Mouse (Mus musculus): ENCODE results near the gene Tcf15. TPM values are rescaled to one million over a fixed set of nuclear protein-coding genes. Genes with fewer than 3 reads are reported as not detected.
A peak's percentile ranks its signal among the peaks of the same experiment; 100 is the strongest.

The Tcf15 gene
- total RNA-seq, 2 experiments from 2014 or later, result 0.60 to 0.61 TPM

DNA sequence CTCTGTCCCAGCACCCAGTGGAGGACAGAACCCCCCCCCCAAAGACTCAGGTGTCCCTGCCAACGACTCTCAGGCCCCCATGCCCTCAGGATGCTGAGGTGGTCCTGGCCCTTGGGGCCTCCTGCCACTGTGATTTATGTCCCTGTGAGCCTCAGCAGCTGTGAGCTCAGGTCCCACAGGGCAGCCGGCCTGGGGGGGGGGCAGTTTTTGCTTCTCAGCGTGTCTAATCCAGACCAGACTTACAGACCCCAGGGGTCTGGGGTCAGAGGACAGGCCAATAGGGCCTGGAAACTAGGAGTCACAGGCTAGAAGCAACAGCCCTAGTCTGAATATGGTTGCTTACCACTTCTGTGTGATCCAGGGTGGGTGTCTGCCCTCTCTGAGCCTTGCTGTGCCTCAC, 10.0 kb downstream of the Tcf15 start:
- DNase-seq (ENCODE audit: extremely low spot score in 1 of 2, low spot score in 2 of 2), result no peak
- intact Hi-C loops (cut with DNase I), result no loop called here

DNA sequence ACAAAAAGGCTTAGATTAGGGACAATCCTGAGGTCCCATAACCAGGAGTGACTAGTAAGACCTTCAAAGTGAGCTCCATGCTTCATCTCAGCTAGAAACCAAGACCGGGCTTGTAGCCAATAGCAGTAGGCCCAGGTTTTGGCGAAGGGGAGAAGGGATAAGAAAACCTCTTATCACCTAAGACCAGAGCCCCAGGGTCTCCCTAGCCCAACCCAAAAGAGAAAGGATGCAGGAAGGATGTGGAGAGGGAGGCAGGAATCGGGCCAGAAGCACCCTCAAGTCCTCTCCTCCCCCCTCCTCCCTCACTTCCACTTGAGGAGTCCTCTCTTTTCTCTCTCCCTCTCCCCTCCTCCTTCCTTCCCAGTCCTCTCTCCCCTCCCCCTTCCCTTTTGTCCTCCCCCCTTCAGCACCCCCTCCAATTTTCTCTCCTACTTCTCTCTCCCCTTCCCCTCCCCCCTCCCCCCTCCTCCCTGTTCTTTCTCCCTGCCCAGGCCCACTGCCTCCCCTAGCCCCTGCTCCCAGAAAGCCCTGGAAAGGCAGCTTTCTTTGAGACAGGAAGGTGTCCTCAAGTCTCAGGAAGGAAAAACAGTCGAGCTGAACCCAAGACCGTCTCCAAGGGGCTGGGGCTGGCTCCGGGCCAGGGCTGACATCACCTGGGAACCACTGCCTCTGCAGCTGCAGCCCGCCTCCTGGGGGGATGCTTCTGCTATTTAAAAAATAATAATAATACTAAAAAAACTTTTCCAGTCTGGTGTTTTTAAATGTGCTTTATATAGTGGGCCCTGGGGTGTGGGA, 12.2 kb downstream of the Tcf15 start:
- DNase-seq (ENCODE audit: extremely low spot score in 1 of 2, low spot score in 2 of 2), result peak in 1 of 2 experiments; percentile 85
- intact Hi-C loops (cut with DNase I), result no loop called here

DNA sequence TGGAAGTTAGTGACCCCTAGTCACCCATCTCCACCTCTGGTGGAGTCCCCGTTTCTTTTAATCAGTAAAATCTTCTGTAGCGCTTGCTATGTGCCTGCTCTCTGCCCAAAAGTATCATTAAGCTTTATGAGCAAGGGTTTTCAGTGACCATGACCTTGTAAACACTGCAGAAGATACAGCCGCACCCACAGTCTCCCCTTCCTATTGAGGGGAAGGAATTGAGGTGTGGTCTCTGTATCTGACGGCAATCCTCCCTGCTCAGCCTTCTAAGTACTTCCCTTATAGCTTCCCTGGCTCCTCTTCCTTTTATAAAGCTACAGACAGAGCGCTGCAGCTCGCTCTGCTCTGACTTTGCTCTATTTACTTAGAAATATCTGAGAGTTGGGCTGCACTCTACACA, 13.1 kb downstream of the Tcf15 start:
- intact Hi-C loops (cut with DNase I), result no loop called here
- peak in 1 of 2 experiments; percentile 4 for DNase-seq (ENCODE audit: extremely low spot score in 1 of 2, low spot score in 2 of 2)

DNA sequence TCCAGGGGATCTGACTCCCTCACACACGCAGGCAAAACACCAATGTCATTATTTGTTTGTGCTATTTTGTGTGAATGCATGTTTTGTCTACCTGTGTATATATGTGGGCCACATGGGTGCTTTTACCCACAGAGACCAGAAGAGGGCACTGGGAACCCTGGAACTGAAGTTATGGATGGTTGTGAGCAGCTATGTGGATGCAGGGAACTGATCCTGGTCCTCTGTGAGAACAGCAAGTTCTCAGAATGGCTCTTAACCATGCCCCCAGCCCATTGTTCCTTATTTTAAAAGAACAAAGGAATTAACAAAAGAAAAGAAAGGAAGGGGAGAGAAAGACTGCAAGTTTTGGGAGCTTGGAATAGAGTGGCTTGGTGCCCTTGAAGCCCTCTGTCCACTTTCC, 16.1 kb downstream of the Tcf15 start:
- no peak for DNase-seq (ENCODE audit: extremely low spot score in 1 of 2, low spot score in 2 of 2)
- intact Hi-C loops (cut with DNase I), result no loop called here

DNA sequence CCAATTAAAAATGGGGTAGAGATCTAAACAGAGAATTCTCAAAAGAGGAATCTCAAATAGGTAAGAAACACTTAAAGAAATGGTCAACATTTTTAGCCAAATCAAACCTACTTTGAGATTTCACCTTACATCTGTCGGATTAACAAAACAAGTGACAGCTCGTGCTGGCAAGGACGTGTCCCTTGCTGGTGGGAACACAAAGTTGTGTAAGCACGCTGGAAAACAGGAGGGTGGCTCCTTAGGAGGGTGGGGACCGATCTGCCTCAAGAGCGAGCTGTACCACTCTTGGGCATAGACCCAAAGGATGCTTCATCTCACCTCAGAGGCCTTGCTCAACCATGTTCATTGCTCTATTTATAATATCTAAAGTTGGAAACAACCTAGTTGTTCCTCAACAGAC, 22.9 kb downstream of the Tcf15 start:
- no peak for DNase-seq (ENCODE audit: extremely low spot score in 1 of 2, low spot score in 2 of 2)
- intact Hi-C loops (cut with DNase I), result no loop called here

DNA sequence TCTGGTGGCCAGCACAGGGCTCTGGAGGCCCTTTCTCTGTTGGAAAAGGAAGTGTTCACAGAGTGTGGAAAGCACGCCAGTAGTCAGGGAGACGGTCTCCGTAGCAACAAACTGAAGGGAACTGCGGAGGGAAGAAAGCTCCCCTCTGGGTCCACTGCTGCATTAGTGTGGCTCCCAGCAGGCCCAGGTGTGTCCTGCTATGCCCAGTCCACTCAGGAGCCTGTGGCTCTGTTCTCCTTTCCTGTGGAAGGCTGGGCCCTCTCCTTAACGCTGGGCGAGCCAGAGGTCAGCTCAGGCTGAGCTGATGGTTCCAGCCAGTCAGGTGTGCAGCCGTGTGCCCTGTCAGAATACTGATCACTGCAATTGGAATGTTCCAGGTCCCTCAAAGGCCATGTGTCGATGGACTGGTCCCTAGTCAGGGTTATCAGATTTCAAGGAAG, 24.5 kb downstream of the Tcf15 start:
- DNase-seq (ENCODE audit: extremely low spot score in 1 of 2, low spot score in 2 of 2), result peak; percentile 62 to 69
- intact Hi-C loops (cut with DNase I), result no loop called here

DNA sequence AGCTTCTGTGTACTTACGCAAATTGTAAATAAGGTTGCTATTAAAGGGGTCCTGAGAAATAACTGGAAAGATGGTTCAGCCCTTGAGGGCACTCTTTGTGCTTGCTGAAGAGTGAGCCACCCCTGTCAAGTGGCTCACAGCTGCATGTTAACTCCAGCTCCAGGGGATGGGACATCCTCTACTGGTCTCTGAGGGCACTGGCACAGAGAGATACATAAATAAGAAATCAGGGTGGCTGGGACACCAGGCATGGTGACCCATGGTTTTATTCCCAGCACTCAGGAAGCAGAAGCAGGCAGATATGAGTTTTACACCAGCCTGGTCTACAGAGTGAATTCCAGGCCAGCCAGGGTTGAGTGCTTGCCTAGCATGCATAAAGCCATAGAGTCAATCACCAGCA, 26.0 kb downstream of the Tcf15 start:
- no peak for DNase-seq (ENCODE audit: extremely low spot score in 1 of 2, low spot score in 2 of 2)
- intact Hi-C loops (cut with DNase I), result no loop called here

DNA sequence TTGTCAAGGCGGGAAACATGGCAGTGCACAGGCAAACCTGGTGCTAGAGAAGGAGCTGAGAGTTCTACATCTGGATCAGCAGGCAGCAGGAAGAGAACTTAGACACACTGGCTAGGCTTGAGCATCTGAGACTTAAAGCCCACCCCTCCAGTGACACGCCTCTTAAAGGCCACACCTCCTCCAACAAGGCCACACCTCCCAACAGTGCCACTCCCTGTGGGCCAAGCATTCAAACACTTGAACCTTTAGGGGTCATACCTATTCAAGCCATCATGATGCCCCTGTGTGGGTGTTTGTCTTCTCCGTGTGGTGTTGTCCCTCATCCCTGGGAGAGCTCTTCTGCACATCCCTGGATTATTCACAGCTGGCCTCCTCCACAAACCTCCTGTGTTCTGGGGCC, 31.5 kb downstream of the Tcf15 start:
- DNase-seq (ENCODE audit: extremely low spot score in 1 of 2, low spot score in 2 of 2), result no peak
- intact Hi-C loops (cut with DNase I), result no loop called here

DNA sequence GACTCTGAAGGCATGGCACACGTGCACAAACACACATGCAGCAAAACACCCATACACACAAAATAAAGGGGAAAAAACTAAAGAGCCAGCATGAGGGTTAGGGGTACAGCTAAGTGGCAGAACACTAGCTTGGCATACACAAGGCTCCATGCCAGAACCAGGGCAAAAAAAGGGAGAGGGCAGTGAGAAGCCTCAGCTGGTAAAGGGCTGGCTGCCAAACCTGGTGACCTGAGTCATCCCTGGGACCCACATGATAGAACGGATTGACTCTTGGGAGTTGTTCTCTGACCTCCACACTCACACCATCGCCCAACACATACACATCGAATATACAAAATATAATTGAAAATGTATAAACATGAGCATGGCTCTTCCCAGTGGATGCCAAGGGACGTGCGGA, 33.3 kb downstream of the Tcf15 start:
- DNase-seq (ENCODE audit: extremely low spot score in 1 of 2, low spot score in 2 of 2), result no peak

DNA sequence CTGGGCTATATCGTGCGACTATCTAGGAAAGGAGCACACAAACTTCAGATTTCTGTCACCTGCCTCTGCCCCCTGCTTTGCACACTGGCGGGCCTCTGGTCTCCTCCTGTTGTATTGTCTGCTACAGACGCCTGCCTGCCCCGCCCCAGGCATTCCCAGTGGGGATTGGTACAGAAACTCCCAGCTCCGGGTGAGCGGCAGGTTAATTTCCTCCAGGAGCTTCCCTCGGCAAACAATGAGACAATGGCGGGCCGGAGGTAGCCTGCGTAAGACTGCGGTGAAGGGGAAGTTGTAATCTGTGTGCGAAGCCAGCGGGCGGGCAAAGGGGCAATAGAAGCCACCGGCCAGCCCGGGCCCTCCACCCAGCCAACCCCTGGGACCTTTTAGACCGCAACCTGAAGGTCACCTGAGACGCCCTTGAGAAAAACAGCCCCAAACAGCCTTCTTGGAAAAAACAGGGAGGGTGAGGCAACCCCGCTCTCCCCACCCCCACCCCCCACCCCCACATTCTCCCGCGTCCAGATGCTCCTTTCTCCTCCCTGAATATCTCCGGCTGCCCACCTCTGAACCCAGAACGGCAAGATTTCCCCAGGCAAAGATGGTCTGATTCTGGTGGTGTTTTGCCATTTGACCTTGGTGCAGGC, 33.9 kb downstream of the Tcf15 start:
- intact Hi-C loops (cut with DNase I), result no loop called here
- DNase-seq (ENCODE audit: extremely low spot score in 1 of 2, low spot score in 2 of 2), result peak in 1 of 2 experiments; percentile 86

More for the DNA sequence above, 33.3 kb downstream of the Tcf15 start:
- intact Hi-C loops (cut with DNase I), result no loop called here

DNA sequence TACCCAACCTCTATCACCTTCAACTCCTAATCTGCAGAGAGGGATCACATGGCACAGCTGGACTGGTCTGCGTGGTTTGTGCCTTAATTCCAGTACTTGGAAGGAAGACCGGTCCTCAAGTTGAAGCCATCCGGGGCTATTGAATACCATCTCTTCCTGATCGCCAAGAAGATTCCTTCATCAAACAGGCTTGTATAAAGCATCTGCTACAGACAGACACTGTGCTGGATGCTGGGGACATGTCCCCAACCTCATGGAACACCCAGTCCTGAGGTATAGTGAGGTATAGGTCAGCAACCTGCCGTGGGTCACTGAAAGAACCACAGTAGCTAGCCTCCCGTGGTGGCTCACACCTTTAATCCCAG, 34.4 kb downstream of the Tcf15 start:
- intact Hi-C loops (cut with DNase I), result no loop called here
- DNase-seq (ENCODE audit: extremely low spot score in 1 of 2, low spot score in 2 of 2), result no peak

DNA sequence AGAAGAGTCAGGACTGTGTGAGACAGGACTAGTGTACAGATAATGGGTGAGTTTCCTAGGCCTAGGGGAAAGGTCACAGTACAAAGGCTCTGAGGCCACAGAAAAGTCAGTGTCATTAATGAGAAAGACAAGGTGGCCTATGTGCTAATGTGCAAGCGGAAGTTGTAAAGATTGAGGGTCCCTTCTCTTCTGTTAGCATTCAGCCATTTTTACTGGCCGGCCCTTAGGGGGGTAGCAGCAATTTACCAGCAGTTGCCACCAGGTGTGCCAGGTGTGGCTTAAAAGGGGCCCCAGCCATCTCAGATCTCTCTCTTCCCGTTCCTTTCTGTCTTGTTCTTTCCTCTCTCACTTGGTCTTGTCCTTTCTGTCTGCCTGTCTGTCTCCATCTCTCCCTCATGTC, 35.0 kb downstream of the Tcf15 start:
- no peak for DNase-seq (ENCODE audit: extremely low spot score in 1 of 2, low spot score in 2 of 2)
- intact Hi-C loops (cut with DNase I), result no loop called here

DNA sequence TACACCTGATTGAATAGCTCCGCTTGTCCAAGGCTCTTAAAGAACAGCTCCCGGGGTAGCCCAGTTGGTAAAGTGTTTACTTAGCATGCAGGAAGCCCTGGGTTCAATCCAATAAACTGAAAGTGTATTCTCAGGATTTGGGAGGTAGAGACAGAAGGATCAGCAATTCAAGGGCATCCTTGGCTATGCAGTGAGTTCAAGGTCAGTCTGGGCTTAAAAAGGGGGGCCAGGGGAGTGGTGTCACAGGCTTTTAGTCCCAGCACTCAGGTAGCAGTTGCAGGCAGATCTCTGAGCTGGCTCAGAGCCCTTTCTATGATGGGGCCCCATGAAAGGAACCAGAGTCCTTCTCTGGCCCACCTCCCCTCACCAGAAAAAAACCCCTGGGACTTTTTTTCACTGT, 35.9 kb downstream of the Tcf15 start:
- intact Hi-C loops (cut with DNase I), result no loop called here

DNA sequence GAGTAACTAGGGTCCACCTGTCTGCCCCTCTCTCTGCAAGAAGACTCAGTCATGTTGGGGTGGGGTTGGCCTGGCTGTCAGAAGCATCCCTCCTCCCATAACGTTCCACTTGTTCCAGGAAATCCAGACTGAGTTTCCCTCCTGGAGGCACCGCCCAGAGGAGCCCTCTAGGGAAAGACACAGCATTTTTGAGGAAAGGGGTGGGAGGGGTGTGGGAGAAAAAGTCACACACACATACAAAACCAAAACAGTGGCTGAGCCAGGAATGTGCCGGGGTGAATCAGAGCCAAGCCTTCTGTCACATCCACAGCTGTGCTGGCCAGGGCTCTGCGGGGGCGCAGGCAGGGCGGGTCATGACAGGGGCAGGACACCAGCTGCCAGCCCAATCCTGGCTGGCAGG, 37.0 kb downstream of the Tcf15 start:
- intact Hi-C loops (cut with DNase I), result no loop called here
- peak in 1 of 2 experiments; percentile 84 for DNase-seq (ENCODE audit: extremely low spot score in 1 of 2, low spot score in 2 of 2)

More for the DNA sequence above, 35.9 kb downstream of the Tcf15 start:
- no peak for DNase-seq (ENCODE audit: extremely low spot score in 1 of 2, low spot score in 2 of 2)

DNA sequence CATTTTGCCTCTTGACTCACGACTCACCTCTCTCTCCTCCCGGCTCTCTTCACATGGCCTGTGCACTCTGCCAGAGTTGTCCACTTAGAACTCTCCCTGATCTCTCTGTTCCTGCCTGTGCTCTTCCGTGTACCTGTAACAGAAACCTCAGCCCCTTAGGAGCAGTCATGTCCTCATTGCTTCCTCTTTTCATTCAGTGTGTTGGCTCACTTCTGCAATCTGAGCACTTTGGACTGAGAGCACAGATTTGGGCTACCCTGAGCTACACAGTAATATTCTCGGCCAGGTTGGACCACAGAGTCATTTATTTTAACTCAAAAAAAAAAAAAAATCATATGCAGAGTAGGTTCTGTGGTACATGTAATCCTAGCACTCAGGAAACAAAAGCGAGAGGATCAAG, 43.8 kb downstream of the Tcf15 start:
- no peak for DNase-seq (ENCODE audit: extremely low spot score in 1 of 2, low spot score in 2 of 2)
- intact Hi-C loops (cut with DNase I), result no loop called here

DNA sequence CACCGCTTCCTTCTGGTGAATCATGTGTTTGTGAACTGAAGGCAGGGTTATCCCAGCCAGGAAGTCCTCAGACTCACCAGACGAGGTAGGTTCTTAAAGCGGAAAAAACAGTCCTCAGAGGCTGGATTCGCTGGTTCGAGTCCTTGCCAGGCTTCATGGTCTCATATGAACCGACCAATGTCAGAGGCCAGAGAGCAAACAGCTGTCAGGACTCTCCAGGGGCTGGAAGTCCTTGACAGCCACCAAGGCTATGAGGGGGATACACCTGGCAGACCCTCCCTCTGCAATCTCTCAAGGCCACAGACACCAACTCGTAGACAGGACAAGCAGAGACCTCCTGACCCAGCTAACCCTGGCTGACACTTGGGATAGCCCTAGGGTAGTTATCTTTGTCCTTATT, 45.9 kb downstream of the Tcf15 start:
- intact Hi-C loops (cut with DNase I), result no loop called here
- DNase-seq (ENCODE audit: extremely low spot score in 1 of 2, low spot score in 2 of 2), result no peak

DNA sequence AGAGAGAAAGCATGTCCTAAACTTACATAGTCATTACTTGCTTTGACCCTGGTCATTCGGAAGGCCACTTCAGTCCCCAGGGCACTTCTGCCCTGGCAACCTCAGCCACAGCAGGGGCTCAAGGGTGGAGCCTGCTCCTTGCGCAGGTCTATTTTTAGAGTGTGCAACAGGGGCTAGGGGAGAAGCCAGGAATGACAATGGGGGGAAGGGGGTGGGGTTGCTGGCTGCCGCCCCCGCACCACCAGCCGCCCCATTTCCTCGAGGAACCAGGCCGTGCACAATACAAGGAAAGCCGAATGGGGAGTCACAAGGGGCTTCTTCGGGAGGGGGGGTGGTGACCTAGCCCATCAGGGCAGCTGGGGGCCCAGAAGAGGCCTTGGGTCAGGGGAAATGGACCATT, 46.3 kb downstream of the Tcf15 start:
- DNase-seq (ENCODE audit: extremely low spot score in 1 of 2, low spot score in 2 of 2), result peak in 1 of 2 experiments; percentile 59
- intact Hi-C loops (cut with DNase I), result no loop called here

DNA sequence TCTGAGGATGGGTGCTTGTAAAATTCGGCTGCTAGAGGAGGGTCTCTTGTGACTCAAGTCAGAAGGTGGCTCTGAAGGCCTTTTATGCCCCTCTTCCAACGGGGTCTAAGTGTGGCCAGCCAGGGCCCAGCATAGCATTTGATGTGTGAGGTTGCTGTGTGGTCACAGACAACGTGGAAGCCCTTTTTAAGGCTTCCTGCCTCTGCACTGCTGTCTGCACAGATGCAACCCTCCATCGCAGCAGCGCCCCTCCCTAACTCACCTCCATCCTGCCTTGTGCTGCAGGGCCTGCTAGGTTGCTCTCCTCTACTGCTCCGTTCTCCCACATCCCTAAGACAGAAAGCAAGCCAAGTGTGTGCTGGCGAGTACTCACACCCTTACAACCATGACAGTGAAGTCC, 46.8 kb downstream of the Tcf15 start:
- intact Hi-C loops (cut with DNase I), result no loop called here
- no peak for DNase-seq (ENCODE audit: extremely low spot score in 1 of 2, low spot score in 2 of 2)

DNA sequence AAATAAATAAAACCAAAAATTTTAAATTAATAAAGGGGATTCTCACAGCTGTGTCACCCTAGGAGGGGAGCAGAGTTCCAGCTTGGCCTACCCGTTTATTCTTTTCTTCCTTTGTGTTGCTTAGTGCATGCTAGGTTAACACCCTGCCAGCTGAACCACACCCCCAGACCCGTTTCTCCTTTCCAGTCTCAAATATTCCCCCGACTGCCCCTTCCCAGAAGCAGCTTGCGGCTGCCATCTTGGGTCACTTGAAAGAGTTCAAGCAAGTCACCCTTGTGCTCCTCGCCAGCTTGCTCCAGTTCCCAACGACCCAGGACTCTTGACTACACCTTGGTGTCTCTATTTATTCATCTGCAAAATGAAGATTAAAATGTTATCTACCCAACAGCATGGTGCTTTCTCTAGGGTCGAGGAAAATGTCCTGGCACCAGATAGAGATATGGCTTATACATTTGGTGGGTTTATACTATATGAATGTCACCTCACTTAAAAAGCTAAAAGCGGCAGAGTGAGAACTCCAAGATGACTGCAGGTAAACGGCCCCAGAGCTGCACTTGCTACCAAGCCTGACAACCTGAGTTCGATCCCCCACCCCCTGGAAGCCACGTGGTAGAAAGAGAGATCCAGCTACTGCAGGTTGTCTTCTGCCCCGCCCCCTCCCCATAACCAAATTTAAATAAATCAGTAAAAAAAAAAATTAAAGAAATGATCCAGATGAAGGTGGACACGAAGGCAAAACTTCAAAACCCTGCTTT, 49.4 kb downstream of the Tcf15 start:
- intact Hi-C loops (cut with DNase I), result no loop called here

DNA sequence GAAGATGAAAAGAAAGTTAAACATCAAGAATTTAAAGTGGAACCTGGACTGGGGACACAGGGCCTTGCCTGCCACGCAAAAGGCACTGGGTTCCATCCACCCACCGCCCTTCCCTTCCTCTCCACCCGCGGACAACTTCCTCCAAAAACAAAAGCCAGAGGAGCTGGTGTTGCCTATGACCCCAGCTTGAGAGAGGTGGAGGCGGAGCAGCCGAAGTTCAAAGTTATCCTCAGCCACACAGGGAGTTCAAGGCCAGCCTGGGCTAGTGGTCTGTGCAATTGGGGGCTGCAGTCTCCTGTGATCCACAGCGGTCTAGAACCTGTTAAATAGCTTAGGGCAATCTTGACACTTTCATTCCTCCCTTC, 50.0 kb downstream of the Tcf15 start:
- intact Hi-C loops (cut with DNase I), result no loop called here
- DNase-seq (ENCODE audit: extremely low spot score in 1 of 2, low spot score in 2 of 2), result no peak

More for the DNA sequence above, 49.4 kb downstream of the Tcf15 start:
- no peak for DNase-seq (ENCODE audit: extremely low spot score in 1 of 2, low spot score in 2 of 2)

Measured in left cerebral cortex, postnatal 10 days (tissue).